Mouse (Mus musculus) liver, adult (tissue): ENCODE measurements at regions not wholly inside any gene's neighbourhood (a gene's known extent, or its start where the extent isn't known, plus 50 kb on each side); places are given as distances from the start of the nearest gene placed in this dataset.

Source experiments
- GATA4 ChIP-seq: IDR thresholded peaks from 2 replicates; pipeline ENCODE4 v1.6.1; 2014; ENCODE audit warnings: mild to moderate bottlenecking, low read length; ENCODE audit not compliant: insufficient replicate concordance

DNA sequence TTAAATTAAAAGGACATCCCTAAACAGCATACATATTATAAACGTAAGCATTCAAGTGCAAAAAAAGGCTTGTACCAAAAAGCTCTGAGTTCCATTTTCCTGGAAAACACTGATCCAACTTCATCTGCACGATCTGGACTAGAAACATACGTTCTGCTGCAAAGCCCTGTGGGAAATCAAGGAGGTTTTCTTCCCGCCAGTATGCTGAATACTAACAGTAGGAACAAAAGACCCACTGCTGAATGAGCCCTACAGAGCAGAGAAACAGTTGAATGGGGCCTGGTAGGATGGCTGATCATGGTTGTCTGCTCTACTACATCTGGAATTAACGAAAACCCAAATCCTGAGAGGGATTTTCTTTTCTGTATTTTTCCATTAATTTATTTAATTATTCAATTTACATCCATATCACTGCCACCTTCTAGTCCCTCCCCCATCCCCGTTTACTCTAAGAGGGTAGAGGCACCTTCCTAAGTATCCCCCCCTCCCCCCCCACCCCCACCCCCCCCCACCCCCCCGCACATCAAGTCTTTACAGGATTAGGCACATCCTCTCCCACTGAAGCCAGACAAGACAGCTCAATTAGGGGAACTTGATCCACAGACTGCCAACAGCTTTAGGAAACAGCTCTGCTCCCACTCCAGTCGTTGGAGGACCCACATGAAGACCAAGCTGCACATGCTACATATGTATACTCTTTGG, 439.5 kb downstream of the Rapgef2 start:
- TF ChIP-seq GATA4, result no peak

DNA sequence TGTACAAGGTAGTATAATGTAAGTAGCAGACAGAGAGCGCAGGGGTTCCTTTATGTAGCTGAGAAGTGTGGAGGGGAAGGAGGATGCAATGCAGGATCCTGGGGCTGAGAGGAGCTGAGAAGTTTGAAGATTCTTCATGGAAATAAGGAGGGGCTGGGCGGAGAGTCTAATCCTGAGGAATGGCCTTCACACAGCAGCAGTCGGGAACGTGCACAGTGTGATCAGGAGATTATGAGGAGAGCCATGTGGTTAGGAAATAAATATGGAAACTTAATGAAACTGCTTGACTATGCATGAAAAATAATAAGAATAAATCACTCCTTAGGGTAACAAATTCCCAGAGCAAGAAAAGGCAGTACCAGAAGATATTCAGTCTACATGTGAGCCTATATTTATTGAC, 445.1 kb downstream of the Rapgef2 start:
- no peak for TF ChIP-seq GATA4

DNA sequence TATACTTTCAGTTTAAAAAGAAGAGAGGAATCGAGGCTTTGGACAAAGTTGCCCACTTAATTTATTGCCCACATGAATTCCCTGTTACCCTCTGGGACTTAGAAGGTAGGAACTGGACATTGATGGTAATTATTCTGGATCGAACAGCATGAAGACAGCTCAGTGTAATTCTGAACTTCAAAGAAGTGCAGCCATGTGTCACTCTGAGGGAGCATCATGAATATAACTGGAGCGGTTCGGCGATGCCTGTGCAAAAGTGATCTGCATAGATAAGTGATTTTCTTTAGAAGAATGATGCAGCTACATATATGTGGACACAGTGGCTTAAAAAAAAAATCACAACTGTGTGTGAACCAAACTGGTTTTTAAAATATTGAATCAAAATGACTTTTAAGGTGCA, 449.5 kb downstream of the Rapgef2 start:
- no peak for TF ChIP-seq GATA4

DNA sequence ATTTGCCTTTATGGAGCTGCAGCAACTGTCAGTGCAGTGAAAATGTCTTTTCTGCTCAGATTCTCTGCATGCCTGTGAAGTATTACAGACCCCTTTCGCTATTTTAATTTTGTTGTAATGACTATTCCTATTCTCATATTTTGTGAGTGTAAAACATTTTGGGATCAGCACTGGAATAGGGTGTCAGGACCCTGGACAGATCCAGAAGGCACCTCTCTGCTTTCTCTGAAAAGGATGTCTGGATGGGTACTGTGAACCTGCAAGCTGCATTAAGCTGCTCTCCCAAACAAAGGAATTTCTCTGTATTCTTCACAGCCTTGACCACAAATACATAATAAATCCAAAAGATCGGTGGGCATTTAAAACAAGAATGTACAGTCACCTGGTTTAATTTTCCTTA, 460.8 kb downstream of the Rapgef2 start:
- no peak for TF ChIP-seq GATA4

DNA sequence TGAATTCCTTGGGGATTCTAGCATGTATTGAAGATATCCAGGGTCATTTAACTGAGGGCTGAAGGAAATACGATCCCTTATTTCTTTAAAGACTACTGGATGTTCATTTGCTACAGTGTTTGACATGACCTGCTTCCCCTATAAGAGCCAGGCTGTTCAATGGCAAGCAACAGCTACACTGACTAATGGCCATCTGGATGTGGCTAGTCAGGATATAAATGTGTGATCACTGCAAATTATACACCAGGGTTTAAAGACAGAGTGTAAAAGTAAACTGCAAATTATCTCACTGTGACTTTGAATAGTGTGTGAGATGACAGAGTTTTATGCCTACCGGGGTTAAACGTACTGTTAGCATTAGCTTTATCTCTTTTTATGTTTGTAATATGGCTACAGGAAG, 473.9 kb downstream of the Rapgef2 start:
- TF ChIP-seq GATA4, result no peak

DNA sequence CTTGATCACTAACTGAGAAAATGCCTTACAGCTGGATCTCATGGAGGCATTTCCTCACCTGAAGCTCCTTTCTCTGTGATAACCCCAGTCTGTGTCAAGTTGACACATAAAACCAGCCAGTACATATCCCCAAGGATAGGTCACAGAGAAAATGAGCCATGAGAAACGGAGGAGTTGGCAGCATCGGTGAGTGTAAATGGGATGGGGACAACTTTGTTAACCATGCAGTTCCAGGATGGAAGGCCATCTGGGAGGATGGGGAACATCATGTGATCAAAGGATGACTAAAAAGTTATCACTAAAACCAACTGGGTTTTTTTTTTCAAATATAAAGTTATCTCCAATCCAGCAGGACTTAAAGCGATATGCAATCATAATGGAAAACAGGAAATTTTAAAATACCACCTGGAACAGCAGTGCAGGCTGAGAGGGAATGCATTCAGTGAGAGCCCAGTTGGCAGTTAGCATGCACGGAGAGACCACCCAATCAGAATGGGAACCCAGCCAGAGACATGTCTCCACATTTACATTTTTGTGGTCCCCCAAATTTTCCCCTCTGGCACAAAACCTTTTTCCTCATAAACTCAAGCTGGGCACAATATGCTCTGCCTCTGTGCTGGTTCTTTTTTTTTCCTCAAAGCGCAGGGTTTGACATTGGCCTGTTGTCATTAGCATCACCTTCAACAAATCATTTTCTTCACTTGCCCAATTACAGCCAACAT, 475.7 kb downstream of the Rapgef2 start:
- TF ChIP-seq GATA4, result no peak

DNA sequence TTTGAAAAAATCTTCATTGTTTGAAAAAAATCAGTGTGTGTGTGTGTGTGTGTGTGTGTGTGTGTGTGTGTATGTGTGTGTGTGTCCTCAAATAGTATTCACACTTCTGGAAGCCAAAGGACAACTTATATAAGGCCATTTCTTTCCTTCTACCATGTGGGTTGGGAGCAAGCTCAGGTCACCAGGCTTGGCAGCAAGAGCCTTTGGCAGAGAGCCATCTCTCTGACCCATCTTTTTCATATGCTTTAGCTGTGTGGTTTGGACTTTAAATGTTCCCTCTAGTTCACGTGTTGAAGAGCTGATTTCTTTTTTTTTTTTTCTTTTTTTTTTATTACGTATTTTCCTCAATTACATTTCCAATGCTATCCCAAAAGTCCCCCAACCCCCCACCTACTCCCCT, 483.1 kb downstream of the Rapgef2 start:
- TF ChIP-seq GATA4, result no peak

DNA sequence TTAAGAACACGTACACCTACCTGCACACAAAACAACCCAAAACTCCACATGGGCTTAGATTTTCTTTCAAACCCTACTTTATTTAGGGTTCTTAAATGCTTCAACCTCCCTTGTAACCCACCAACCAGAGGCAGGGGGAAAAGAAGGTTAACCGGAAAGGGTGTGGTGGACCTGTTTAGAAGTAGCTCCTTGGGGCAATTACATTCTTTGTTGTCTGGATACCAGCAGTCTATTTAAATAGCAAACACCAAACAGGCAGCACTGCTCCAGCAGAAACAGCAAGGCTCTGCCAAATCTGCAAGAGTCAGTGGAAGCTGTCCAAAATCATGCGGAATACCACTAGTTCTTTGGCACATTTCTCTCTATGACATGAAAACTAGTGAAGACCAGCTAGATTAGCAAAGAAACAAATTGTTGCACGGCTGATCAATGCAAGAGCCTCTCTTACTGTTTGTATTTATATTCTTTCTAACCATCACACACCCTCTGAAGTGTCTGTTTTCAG, 490.3 kb downstream of the Rapgef2 start:
- no peak for TF ChIP-seq GATA4

DNA sequence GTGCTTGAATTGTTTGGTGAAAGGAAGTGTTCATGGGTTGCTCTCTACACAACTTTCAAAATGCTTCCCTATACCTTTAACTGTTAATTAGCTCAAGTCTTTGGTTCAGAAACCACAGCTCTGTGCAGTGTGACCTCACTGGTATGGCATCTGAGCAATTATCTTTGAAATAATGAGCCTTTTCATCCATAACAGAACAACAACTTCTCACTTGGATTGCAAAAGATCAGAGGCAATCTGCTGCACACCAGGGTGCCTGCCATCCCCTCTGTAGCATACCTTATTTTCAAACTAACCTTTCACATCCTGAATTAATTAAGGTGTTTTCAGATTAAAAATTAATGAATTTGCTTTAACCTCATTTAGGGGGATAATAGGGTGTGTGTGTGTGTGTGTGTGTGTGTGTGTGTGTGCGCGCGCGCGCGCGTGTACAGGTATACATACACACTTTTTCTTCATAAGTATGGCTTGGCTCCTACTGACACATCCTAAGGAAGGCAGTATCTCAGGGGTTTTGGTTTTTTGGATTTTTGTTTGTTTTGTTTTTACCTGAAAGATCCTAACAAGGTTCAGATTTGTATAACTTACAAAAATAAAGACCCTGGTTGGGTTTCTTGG, 493.8 kb downstream of the Rapgef2 start:
- TF ChIP-seq GATA4, result no peak

DNA sequence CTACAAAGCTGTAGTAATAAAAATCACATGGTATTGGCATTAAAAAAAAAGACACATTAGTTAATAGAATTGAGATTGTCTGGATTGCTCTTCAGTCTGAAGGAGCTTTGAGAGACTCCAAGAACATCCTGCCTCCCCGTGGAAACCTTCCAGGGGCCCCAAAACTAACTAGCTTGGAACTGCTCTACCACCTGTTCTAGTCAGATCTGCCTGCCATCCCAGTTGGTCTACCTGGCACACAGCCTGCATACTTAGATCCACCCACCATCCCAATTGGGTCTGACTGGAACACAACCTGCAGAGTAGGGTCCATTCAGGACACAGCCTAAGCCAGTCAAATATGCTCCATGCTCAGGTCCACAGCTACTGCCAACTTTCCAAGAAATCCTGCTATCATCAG, 503.6 kb downstream of the Rapgef2 start:
- no peak for TF ChIP-seq GATA4

DNA sequence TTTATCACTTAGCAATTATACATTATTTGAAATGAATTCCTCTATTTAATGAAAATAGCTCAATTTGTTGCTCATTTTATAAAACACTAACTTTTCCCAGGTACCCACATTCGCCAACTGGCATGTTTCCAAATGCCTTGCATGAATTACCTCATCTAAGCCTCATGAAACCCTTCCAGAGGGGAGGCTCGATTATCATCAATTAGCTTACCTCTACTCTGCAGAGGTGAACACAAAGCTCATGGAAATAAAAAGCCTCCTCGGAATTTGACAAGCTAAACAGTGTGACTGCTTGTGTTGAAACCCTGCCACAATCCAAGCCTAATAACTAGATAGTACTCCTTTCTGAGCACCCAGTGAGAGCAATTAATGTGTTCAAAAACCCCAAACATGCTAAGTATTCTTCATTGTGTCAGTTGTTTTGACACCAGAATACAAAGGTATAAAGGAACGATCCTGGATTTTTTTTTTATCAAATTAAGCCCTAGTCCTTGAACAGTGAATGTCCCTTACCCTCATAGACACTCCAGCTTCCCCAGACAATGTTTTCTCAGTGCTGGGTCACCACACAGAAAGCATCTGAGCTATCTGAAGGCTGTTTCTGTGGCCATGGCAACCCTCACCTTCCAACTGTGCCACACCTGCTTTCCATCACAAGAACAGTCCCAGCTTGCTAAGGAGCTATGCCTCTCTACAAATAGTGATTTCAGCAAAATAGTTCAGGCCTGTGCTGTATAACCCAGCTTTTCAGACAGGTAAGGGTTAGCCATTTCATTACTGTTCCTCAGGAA, 530.4 kb downstream of the Rapgef2 start:
- no peak for TF ChIP-seq GATA4

DNA sequence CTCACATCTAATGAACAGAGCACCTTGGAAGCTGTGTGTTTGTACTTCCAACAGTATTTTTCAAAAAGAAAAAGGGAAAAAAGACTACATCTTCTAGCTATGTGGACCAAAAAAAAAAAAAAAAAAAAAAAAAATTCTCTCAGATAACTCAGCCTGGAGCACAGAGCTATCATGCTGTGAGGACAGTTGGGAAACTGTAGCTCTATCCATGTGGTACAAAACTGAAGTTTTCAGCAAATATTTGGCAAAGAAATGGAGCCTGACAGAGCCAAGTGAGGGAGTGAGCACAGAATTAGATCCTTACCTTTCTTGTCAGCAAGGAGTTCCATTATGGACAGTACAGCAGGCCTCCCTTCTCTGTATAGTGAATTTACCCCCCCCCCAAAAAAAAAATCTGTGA, 550.2 kb downstream of the Rapgef2 start:
- TF ChIP-seq GATA4, result no peak

DNA sequence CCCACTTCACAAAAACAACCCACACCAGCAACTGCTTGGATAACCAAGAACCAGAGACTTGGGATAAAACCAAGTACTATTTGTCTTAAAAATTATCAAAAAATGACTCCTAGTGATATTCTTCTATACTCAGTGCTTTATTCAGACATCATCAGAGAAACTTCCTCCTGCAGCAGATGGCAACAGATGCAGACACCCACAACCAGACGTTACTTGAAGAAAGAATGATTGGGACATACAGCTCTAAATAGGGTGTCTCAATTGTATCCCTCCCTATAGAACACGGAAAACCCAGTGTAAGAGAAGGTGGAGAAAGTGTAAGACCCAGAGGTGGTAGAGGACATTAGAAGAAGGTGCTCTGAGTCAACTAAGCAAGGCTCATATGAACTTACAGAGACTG, 569.6 kb downstream of the Rapgef2 start:
- TF ChIP-seq GATA4, result no peak

DNA sequence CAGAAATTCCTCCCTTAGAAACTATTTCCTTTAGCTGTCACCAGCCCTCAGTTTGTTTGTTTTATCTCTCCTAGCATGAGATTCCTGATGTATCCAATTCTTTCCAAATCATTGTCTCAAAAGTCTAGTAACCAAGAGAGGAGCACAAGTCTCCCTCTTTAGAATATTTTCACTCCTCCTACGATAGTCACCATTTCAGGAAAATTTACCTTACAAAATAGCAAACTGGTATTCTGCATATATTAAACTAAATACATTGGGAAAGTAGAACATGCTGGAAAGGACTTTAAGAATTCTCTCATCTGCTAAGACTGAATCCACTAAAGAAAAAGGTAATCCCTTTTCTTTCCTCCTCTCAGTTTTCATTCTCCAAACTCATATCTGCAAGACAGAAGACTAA, 578.6 kb downstream of the Rapgef2 start:
- no peak for TF ChIP-seq GATA4

DNA sequence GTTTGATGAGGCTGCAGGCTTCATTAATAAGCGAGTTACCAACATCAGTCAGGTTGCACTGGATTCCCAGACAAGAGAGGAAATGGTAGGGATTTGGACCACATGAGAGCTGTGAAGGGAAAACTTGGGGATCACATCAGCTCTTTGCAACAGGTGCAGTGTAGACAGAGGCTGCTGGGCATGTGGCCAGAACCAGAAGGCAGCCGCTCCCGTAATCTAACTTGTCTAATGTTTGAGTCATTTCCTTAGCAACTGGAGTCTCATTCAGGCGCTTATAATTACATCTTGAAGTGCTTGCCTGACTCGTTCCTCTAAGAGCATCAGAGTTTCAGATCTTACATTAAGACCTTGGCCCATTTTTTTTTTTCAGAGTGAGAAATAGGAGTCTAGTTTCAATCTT, 587.4 kb downstream of the Rapgef2 start:
- no peak for TF ChIP-seq GATA4
